ENCODE assay signal across 1 mouse cellular context in genomic region chr12:105027323-105027991, GRCm38 (mm10).
TF ChIP-seq lines count a peak whose summit lies in the region.

No protein-coding gene starts in this region.

TF ChIP-seq in MEL, 35 proteins besides CTCF, POLR2A, EP300 and RAD21 (continued from another document):
- TF ChIP-seq GABPA (IDR thresholded peaks at IDR 0.05; ENCODE audit: low read depth, low read length), result no peak
- no peak for TF ChIP-seq ELF1 (IDR thresholded peaks at IDR 0.05; ENCODE audit: low read depth, low read length)
- no peak for TF ChIP-seq CHD2 (IDR thresholded peaks at IDR 0.05; ENCODE audit: low read length)
- no peak for TF ChIP-seq ZKSCAN1 (IDR thresholded peaks at IDR 0.05; ENCODE audit: low read depth, low read length)
- TF ChIP-seq MYC (IDR thresholded peaks at IDR 0.05; ENCODE audit: low read depth, low read length), result 0 out of 2 replicates have a peak, but pooled peaks have one; percentile 42
- no peak; the same call in 1 of the 2 replicates for TF ChIP-seq NRF1 (IDR thresholded peaks at IDR 0.05; ENCODE audit: insufficient read depth, low read depth, low read length, poor library complexity, severe bottlenecking)
- TF ChIP-seq MXI1 (IDR thresholded peaks at IDR 0.05; ENCODE audit: low read depth, low read length), result peak; percentile 54; the same call in 1 of the 2 replicates
- TF ChIP-seq SMC3 (IDR thresholded peaks at IDR 0.05; ENCODE audit: low read depth, low read length), result peak; percentile 24; the same call in 1 of the 2 replicates
- TF ChIP-seq ZMIZ1 (IDR thresholded peaks at IDR 0.05; ENCODE audit: low read depth, low read length), result no peak
- no peak for TF ChIP-seq ZNF384 (IDR thresholded peaks at IDR 0.05; ENCODE audit: low read depth, low read length)
- TF ChIP-seq HCFC1 (IDR thresholded peaks at IDR 0.05; ENCODE audit: low read depth, low read length), result peak; percentile 49; the same call in 1 of the 2 replicates
- peak; percentile 85 for TF ChIP-seq GATA1 (IDR thresholded peaks at IDR 0.05; ENCODE audit: low read depth, low read length)
- no peak for TF ChIP-seq NELFE (IDR thresholded peaks at IDR 0.05; ENCODE audit: low read depth, low read length)
- TF ChIP-seq MYB (IDR thresholded peaks at IDR 0.05; ENCODE audit: low read depth, low read length), result no peak
- no peak for TF ChIP-seq ZC3H11A (IDR thresholded peaks at IDR 0.05; ENCODE audit: low read depth, low read length)
- TF ChIP-seq TCF12 (IDR thresholded peaks at IDR 0.05; ENCODE audit: low read depth, low read length), result peak; percentile 91
- TF ChIP-seq ETS1 (IDR thresholded peaks at IDR 0.05; ENCODE audit: low read depth, low read length), result peak; percentile 82
